Mouse (Mus musculus): ENCODE data around the gene Gm4737.
"Not testable (repeated sequence)": the region's sequence is repeated elsewhere in the genome, so short reads cannot be mapped to it uniquely, and the experiment has no call there.

Gene Gm4737

GRCm38 (mm10) chr16:46154832-46155231 lies at the start of gene Gm4737:
Gene Gm4737, minus strand, starts transcription at chr16:46155077.
- not testable (repeated sequence) for DNase-seq (ENCODE audit: low spot score in 2 of 2)

GRCm38 (mm10) chr16:46195792-46196191 lies 40.9 kb upstream of the Gm4737 start:
- DNase-seq (ENCODE audit: low spot score in 2 of 2), result no peak

GRCm38 (mm10) chr16:46183096-46183495 lies 28.2 kb upstream of the Gm4737 start:
- no peak for DNase-seq (ENCODE audit: low spot score in 2 of 2)

GRCm38 (mm10) chr16:46178121-46178801 lies 23.4 kb upstream of the Gm4737 start:
- DNase-seq (ENCODE audit: low spot score in 2 of 2), result no peak

- no peak for DNase-seq (ENCODE audit: low spot score in 2 of 2)
These were observed 18.2 kb upstream of the Gm4737 start for GRCm38 (mm10) chr16:46173039-46173438.

- DNase-seq (ENCODE audit: low spot score in 2 of 2), result no peak
These were observed 12.1 kb upstream of the Gm4737 start for GRCm38 (mm10) chr16:46166971-46167370.

- DNase-seq (ENCODE audit: low spot score in 2 of 2), result no peak
These were observed 10.4 kb upstream of the Gm4737 start for GRCm38 (mm10) chr16:46165305-46165704.

GRCm38 (mm10) chr16:46151141-46151540 lies 3.7 kb downstream of the Gm4737 start:
- no peak for DNase-seq (ENCODE audit: low spot score in 2 of 2)

GRCm38 (mm10) chr16:46148661-46149341 lies 6.1 kb downstream of the Gm4737 start:
- no peak for DNase-seq (ENCODE audit: low spot score in 2 of 2)

- DNase-seq (ENCODE audit: low spot score in 2 of 2), result no peak
These were observed 7.9 kb downstream of the Gm4737 start for GRCm38 (mm10) chr16:46146962-46147361.

GRCm38 (mm10) chr16:46122238-46122637 lies 32.6 kb downstream of the Gm4737 start:
- no peak for DNase-seq (ENCODE audit: low spot score in 2 of 2)

GRCm38 (mm10) chr16:46121420-46121819 lies 33.5 kb downstream of the Gm4737 start:
- DNase-seq (ENCODE audit: low spot score in 2 of 2), result no peak

GRCm38 (mm10) chr16:46120607-46121006 lies 34.3 kb downstream of the Gm4737 start:
- no peak for DNase-seq (ENCODE audit: low spot score in 2 of 2)

GRCm38 (mm10) chr16:46120020-46120419 lies 34.9 kb downstream of the Gm4737 start, which contains the start of gene Cd96:
Gene Cd96, minus strand, starts transcription at chr16:46120251.
- DNase-seq (ENCODE audit: low spot score in 2 of 2), result no peak

- no peak for DNase-seq (ENCODE audit: low spot score in 2 of 2)
These were observed 37.2 kb downstream of the Gm4737 start for GRCm38 (mm10) chr16:46117645-46118044.

GRCm38 (mm10) chr16:46114727-46115126 lies 40.1 kb downstream of the Gm4737 start:
- no peak for DNase-seq (ENCODE audit: low spot score in 2 of 2)

GRCm38 (mm10) chr16:46109536-46109935 lies 45.3 kb downstream of the Gm4737 start:
- no peak for DNase-seq (ENCODE audit: low spot score in 2 of 2)

GRCm38 (mm10) chr16:46107431-46107830 lies 47.4 kb downstream of the Gm4737 start:
- DNase-seq (ENCODE audit: low spot score in 2 of 2), result no peak

- no peak for DNase-seq (ENCODE audit: low spot score in 2 of 2)
These were observed 50.4 kb downstream of the Gm4737 start for GRCm38 (mm10) chr16:46104491-46104890.
